Mouse (Mus musculus): Measurements from ENCODE around the gene Armc5. TPM values are rescaled to one million over a fixed set of nuclear protein-coding genes. Genes with fewer than 3 reads are reported as not detected.

Gene Armc5
- polyA plus RNA-seq, 1 experiment from 2014 or later, result 10.2 TPM

- ATAC-seq (ENCODE audit: low FRiP score, low TSS enrichment) (no peak), DNase-seq (no peak)
- H3K9me3 ChIP-seq (ENCODE audit: control insufficient read depth, low read length), result no peaks in the 10 kb centered on the region
- H3K36me3 ChIP-seq (ENCODE audit: control insufficient read depth, insufficient read depth, low read length), result peaks cover 13% of the 10 kb centered on the region; the same call in 1 of the 2 replicates
- H3K4me2 ChIP-seq (ENCODE audit: low read length), result no peak overlapping the region; the same call in 1 of the 2 replicates
- no peak overlapping the region for H3K4me3 ChIP-seq (replicated peaks; ENCODE audit: low read depth, low read length)
- H3K27me3 ChIP-seq (ENCODE audit: control insufficient read depth, insufficient read depth, low read length), result peaks cover 4% of the 10 kb centered on the region; the same call in 1 of the 2 replicates
- H3K27ac ChIP-seq (replicated peaks; ENCODE audit: low read depth, low read length), result no peak overlapping the region
- H3K9ac ChIP-seq (replicated peaks; ENCODE audit: low read length), result no peak overlapping the region
- peaks cover 13% of the 10 kb centered on the region; the same call in 1 of the 2 replicates for H3K4me1 ChIP-seq (ENCODE audit: control insufficient read depth, insufficient read depth, low read length)
- WGBS, result 87% methylated on average over 10 of the region's 10 CpGs
Observed at GRCm38 (mm10) chr7:128248081-128249042, 11.2 kb downstream of the Armc5 start.

GRCm38 (mm10) chr7:128249998-128250397, 12.9 kb downstream of the Armc5 start:
- Histone ChIP-seq H3K27me3 (ENCODE audit: control insufficient read depth, insufficient read depth, low read length) (peaks cover 4% of the 10 kb centered on the region; the same call in 1 of the 2 replicates), H3K4me3 (replicated peaks; ENCODE audit: low read depth, low read length) (no peak overlapping the region), H3K4me2 (ENCODE audit: low read length) (no peak overlapping the region), H3K4me1 (ENCODE audit: control insufficient read depth, insufficient read depth, low read length) (peaks cover 13% of the 10 kb centered on the region; the same call in 1 of the 2 replicates), H3K9ac (replicated peaks; ENCODE audit: low read length) (no peak overlapping the region), H3K36me3 (ENCODE audit: control insufficient read depth, insufficient read depth, low read length) (peaks cover 2% of the 10 kb centered on the region; the same call in 1 of the 2 replicates), H3K27ac (replicated peaks; ENCODE audit: low read depth, low read length) (no peak overlapping the region), H3K9me3 (ENCODE audit: control insufficient read depth, low read length) (no peaks in the 10 kb centered on the region)
- 83% methylated on average over 5 of the region's 5 CpGs for WGBS
- DNase-seq (no peak), ATAC-seq (ENCODE audit: low FRiP score, low TSS enrichment) (no peak)

DNA sequence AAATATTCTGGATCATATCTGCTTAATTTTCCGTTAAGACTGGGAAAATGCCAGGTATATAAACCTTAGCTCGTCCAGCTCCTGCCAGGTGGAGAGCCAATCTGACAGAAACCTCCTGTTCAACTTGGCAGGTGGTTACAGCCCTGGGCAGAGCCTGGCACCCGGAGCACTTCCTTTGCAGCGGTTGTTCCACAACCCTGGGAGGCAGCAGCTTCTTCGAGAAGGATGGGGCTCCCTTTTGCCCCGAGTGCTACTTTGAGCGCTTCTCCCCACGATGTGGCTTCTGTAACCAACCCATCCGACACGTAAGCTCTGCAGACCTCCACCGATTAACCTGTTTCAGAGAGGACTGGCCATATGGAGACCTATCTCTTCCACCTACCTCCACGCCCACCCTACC, 14.8 kb downstream of the Armc5 start:
- Histone ChIP-seq H3K27ac (replicated peaks; ENCODE audit: low read depth, low read length) (no peak overlapping the region), H3K9me3 (ENCODE audit: control insufficient read depth, low read length) (no peaks in the 10 kb centered on the region), H3K27me3 (ENCODE audit: control insufficient read depth, insufficient read depth, low read length) (peaks cover 4% of the 10 kb centered on the region; the same call in 1 of the 2 replicates), H3K4me1 (ENCODE audit: control insufficient read depth, insufficient read depth, low read length) (0 out of 2 replicates have a peak, but pooled peaks cover 6% of the 10 kb centered on the region), H3K4me3 (replicated peaks; ENCODE audit: low read depth, low read length) (no peak overlapping the region), H3K4me2 (ENCODE audit: low read length) (peak overlapping the region; percentile 58), H3K36me3 (ENCODE audit: control insufficient read depth, insufficient read depth, low read length) (no peaks in the 10 kb centered on the region), H3K9ac (replicated peaks; ENCODE audit: low read length) (no peak overlapping the region)
- DNase-seq (no peak), ATAC-seq (ENCODE audit: low FRiP score, low TSS enrichment) (no peak)
- WGBS, result 47% methylated on average over 12 of the region's 12 CpGs

GRCm38 (mm10) chr7:128252609-128253008, 15.5 kb downstream of the Armc5 start:
- Histone ChIP-seq H3K27me3 (ENCODE audit: control insufficient read depth, insufficient read depth, low read length) (peaks cover 4% of the 10 kb centered on the region; the same call in 1 of the 2 replicates), H3K9ac (replicated peaks; ENCODE audit: low read length) (peak overlapping the region; percentile 37), H3K4me3 (replicated peaks; ENCODE audit: low read depth, low read length) (peak overlapping the region; percentile 29), H3K36me3 (ENCODE audit: control insufficient read depth, insufficient read depth, low read length) (no peaks in the 10 kb centered on the region), H3K9me3 (ENCODE audit: control insufficient read depth, low read length) (no peaks in the 10 kb centered on the region), H3K4me1 (ENCODE audit: control insufficient read depth, insufficient read depth, low read length) (0 out of 2 replicates have a peak, but pooled peaks cover 6% of the 10 kb centered on the region), H3K4me2 (ENCODE audit: low read length) (peak overlapping the region; percentile 58), H3K27ac (replicated peaks; ENCODE audit: low read depth, low read length) (no peak overlapping the region)
- DNase-seq (peak; percentile 69), ATAC-seq (ENCODE audit: low FRiP score, low TSS enrichment) (no peak)
- 7% methylated on average over 24 of the region's 24 CpGs for WGBS

- ATAC-seq (ENCODE audit: low FRiP score, low TSS enrichment), result no peak
- 66% methylated on average over 2 of the region's 2 CpGs for WGBS
- H3K4me2 ChIP-seq (ENCODE audit: low read length), result no peak overlapping the region
- no peaks in the 10 kb centered on the region for H3K36me3 ChIP-seq (ENCODE audit: control insufficient read depth, insufficient read depth, low read length)
- no peaks in the 10 kb centered on the region for H3K9me3 ChIP-seq (ENCODE audit: control insufficient read depth, low read length)
- H3K4me1 ChIP-seq (ENCODE audit: control insufficient read depth, insufficient read depth, low read length), result 0 out of 2 replicates have a peak, but pooled peaks cover 6% of the 10 kb centered on the region
- H3K4me3 ChIP-seq (replicated peaks; ENCODE audit: low read depth, low read length), result no peak overlapping the region
- H3K9ac ChIP-seq (replicated peaks; ENCODE audit: low read length), result no peak overlapping the region
- DNase-seq, result no peak
- H3K27me3 ChIP-seq (ENCODE audit: control insufficient read depth, insufficient read depth, low read length), result peaks cover 4% of the 10 kb centered on the region; the same call in 1 of the 2 replicates
- H3K27ac ChIP-seq (replicated peaks; ENCODE audit: low read depth, low read length), result no peak overlapping the region
Observed at GRCm38 (mm10) chr7:128254978-128255377, 17.8 kb downstream of the Armc5 start.

- Histone ChIP-seq H3K27me3 (ENCODE audit: control insufficient read depth, insufficient read depth, low read length) (peaks cover 4% of the 10 kb centered on the region; the same call in 1 of the 2 replicates), H3K4me3 (replicated peaks; ENCODE audit: low read depth, low read length) (no peak overlapping the region), H3K4me2 (ENCODE audit: low read length) (no peak overlapping the region), H3K36me3 (ENCODE audit: control insufficient read depth, insufficient read depth, low read length) (no peaks in the 10 kb centered on the region), H3K4me1 (ENCODE audit: control insufficient read depth, insufficient read depth, low read length) (0 out of 2 replicates have a peak, but pooled peaks cover 6% of the 10 kb centered on the region), H3K9me3 (ENCODE audit: control insufficient read depth, low read length) (no peaks in the 10 kb centered on the region), H3K9ac (replicated peaks; ENCODE audit: low read length) (no peak overlapping the region), H3K27ac (replicated peaks; ENCODE audit: low read depth, low read length) (no peak overlapping the region)
- WGBS, result 87% methylated on average over 5 of the region's 5 CpGs
- ATAC-seq (ENCODE audit: low FRiP score, low TSS enrichment), result no peak
- DNase-seq, result no peak
Observed at GRCm38 (mm10) chr7:128255757-128256156, 18.6 kb downstream of the Armc5 start.

- Histone ChIP-seq H3K4me2 (ENCODE audit: low read length) (no peak overlapping the region), H3K4me1 (ENCODE audit: control insufficient read depth, insufficient read depth, low read length) (0 out of 2 replicates have a peak, but pooled peaks cover 6% of the 10 kb centered on the region), H3K9ac (replicated peaks; ENCODE audit: low read length) (no peak overlapping the region), H3K9me3 (ENCODE audit: control insufficient read depth, low read length) (no peaks in the 10 kb centered on the region), H3K4me3 (replicated peaks; ENCODE audit: low read depth, low read length) (no peak overlapping the region), H3K27ac (replicated peaks; ENCODE audit: low read depth, low read length) (no peak overlapping the region), H3K27me3 (ENCODE audit: control insufficient read depth, insufficient read depth, low read length) (peaks cover 2% of the 10 kb centered on the region; the same call in 1 of the 2 replicates), H3K36me3 (ENCODE audit: control insufficient read depth, insufficient read depth, low read length) (no peaks in the 10 kb centered on the region)
- DNase-seq (no peak), ATAC-seq (ENCODE audit: low FRiP score, low TSS enrichment) (no peak)
- 74% methylated on average over 5 of the region's 5 CpGs for WGBS
Observed at GRCm38 (mm10) chr7:128256783-128257334, 19.7 kb downstream of the Armc5 start.

DNA sequence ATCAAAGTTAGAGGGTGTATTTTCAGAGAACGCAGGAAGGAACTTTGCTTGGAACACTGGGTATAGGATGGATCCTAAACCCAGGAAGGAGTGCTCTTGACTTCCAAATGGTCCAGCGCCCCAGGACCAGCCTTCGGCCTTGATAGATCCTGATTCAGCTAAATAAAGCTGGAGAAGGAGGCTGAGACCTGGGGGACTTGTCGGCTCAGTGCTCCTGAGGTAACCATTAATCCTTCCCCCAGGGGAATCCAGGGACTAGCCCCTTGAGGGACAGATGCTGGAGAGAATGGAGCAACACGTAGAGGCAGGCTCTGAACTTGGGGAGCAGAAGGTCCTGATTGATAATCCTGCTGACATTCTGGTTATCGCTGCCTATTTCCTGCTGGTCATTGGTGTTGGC, 28.3 kb downstream of the Armc5 start, which contains the start of gene Slc5a2:
Gene Slc5a2 (plus strand): TSS at position 247 of the 400 bp plus-strand sequence.
- no peaks in the 10 kb centered on the region for H3K27me3 ChIP-seq (ENCODE audit: control insufficient read depth, insufficient read depth, low read length)
- no peak for ATAC-seq (ENCODE audit: low FRiP score, low TSS enrichment)
- no peak within 1 kb of the TSS for H3K4me3 ChIP-seq (replicated peaks; ENCODE audit: low read depth, low read length)
- H3K36me3 ChIP-seq (ENCODE audit: control insufficient read depth, insufficient read depth, low read length), result 0 out of 2 replicates have a peak, but pooled peaks cover 2% of the 10 kb centered on the region
- no peak for DNase-seq
- no peak within 1 kb of the TSS for H3K4me2 ChIP-seq (ENCODE audit: low read length)
- H3K4me1 ChIP-seq (ENCODE audit: control insufficient read depth, insufficient read depth, low read length), result no peaks in the 10 kb centered on the region
- WGBS, result 84% methylated on average over 6 of the region's 6 CpGs
- H3K9me3 ChIP-seq (ENCODE audit: control insufficient read depth, low read length), result no peaks in the 10 kb centered on the region
- no peak within 1 kb of the TSS for H3K9ac ChIP-seq (replicated peaks; ENCODE audit: low read length)
- no peak within 1 kb of the TSS for H3K27ac ChIP-seq (replicated peaks; ENCODE audit: low read depth, low read length)
